Mouse (Mus musculus) cerebellum, adult 2 months (tissue): ENCODE results near the gene Tpm4. TPM values are rescaled to one million over a fixed set of nuclear protein-coding genes. Genes with fewer than 3 reads are reported as not detected.

Source experiments
- DNase-seq, 2 experiments: peaks; one replicate each; pipeline ENCODE4 v3.0.0; 2021
- H3K27ac ChIP-seq: fragments of 200-500 bp; 2 replicates; pipeline ENCODE4 v1.5.1; 2012; ENCODE audit warnings: low read length, control low read depth, inconsistent platforms; ENCODE audit not compliant: insufficient read depth
- H3K27me3 ChIP-seq: fragments of 200-500 bp; 2 replicates; pipeline ENCODE4 v1.6.1; 2012; ENCODE audit warnings: inconsistent platforms, mild to moderate bottlenecking, low read length, moderate library complexity; ENCODE audit not compliant: control insufficient read depth, insufficient read depth
- H3K4me1 ChIP-seq: fragments of 200-500 bp; 2 replicates; pipeline ENCODE4 v1.6.1; 2011; ENCODE audit warnings: low read length; ENCODE audit not compliant: control insufficient read depth, insufficient read depth
- H3K4me3 ChIP-seq: fragments of 200-500 bp; replicated peaks from 2 replicates; pipeline ENCODE3; 2011; ENCODE audit warnings: mild to moderate bottlenecking, low read depth, low read length, control low read depth; ENCODE audit not compliant: insufficient read depth
- CTCF ChIP-seq: fragments of 200-500 bp; IDR thresholded peaks from 2 replicates; pipeline ENCODE4 v1.5.1; 2011; ENCODE audit warnings: low read depth, mild to moderate bottlenecking, control low read depth, low read length, moderate library complexity, borderline replicate concordance; ENCODE audit not compliant: insufficient read depth
- POLR2A ChIP-seq: fragments of 200-500 bp; IDR thresholded peaks from 2 replicates; pipeline ENCODE4 v1.6.1; 2011; ENCODE audit warnings: low read length, control low read depth, borderline replicate concordance; ENCODE audit not compliant: insufficient read depth
- WGBS: fragments of 180-500 bp; shearing (Covaris S2); methylation state at CpG from one replicate; pipeline ENCODE4 v1.1.7; 2018; 5-methylcytosine and 5-hydroxymethylcytosine counted together
- polyA plus RNA-seq: library from polyadenylated mRNA; depleted of rRNA; stranded (reverse); fragments of >200 nt; gene quantifications from 2 replicates; pipeline ENCODE4 v1.2.3, GENCODE M21; 2012

Gene Tpm4
- polyA plus RNA-seq, 1 experiment = 43.5 TPM

GRCm38 (mm10) chr8:72146056-72146455, 11.3 kb downstream of the Tpm4 start:
- DNase-seq = no peak
- no peaks in the 10 kb centered on the region for H3K4me1 ChIP-seq
- H3K27ac ChIP-seq = no peak overlapping the region
- WGBS = 74% methylated on average over 1 of the region's 1 CpGs
- H3K27me3 ChIP-seq = no peaks in the 10 kb centered on the region
- TF ChIP-seq CTCF (no peak), POLR2A (no peak)
- H3K4me3 ChIP-seq = no peak overlapping the region

DNA sequence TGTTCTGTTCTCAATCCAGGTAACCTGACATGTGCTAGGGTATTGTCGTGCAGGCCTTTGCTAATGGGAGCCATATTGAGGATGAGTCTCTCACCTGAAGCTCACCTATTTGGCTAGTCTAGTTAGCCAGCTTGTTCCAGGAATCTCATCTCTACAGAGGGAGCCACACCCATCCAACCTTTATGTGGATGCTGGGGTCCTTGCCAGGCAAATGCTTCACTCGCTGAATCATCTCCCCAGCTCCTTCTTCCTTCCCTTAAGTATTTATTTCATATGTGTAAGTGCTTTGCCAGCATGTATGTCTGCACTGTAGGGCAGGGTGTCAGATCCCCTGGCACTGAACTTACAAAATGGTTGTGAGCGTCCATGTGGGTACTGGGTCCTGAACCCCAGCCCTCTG, 11.8 kb downstream of the Tpm4 start:
- no peak for DNase-seq
- TF ChIP-seq CTCF (no peak), POLR2A (no peak)
- Histone ChIP-seq H3K27ac (no peak overlapping the region), H3K27me3 (no peaks in the 10 kb centered on the region), H3K4me1 (no peaks in the 10 kb centered on the region), H3K4me3 (no peak overlapping the region)
- WGBS = 86% methylated on average over 3 of the region's 3 CpGs

DNA sequence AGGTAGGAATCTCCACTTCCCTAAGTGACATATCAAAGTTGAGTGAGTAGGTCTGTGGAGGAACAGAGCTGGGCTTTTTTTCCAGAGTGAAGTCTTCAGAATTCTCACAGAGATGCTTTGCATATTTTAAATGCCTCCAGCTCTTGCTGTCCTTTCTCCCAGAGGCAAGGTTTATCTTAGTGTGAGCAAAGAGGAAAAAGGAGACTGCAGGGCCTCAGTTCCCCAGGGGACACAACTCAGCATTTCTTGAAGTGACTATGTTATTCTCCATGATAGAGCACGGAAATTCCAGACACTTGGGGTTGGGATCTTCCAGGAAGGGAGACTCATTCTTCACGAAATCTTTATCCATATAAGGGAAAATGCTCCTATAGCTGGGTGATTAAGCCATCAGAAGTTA, 12.5 kb downstream of the Tpm4 start:
- DNase-seq = no peak
- Histone ChIP-seq H3K4me1 (no peaks in the 10 kb centered on the region), H3K27me3 (no peaks in the 10 kb centered on the region), H3K27ac (no peak overlapping the region), H3K4me3 (no peak overlapping the region)
- TF ChIP-seq CTCF (no peak), POLR2A (no peak)
- WGBS = 87% methylated on average over 2 of the region's 2 CpGs

- no peak overlapping the region for H3K27ac ChIP-seq
- no peak for TF ChIP-seq POLR2A
- TF ChIP-seq CTCF = no peak
- no peak overlapping the region for H3K4me3 ChIP-seq
- no peaks in the 10 kb centered on the region for H3K27me3 ChIP-seq
- H3K4me1 ChIP-seq = no peaks in the 10 kb centered on the region
- 97% methylated on average over 1 of the region's 1 CpGs for WGBS
- no peak for DNase-seq
These were observed 14.3 kb downstream of the Tpm4 start for GRCm38 (mm10) chr8:72149056-72149455.

GRCm38 (mm10) chr8:72151418-72152078, 16.8 kb downstream of the Tpm4 start:
- Histone ChIP-seq H3K4me3 (no peak overlapping the region), H3K27me3 (no peaks in the 10 kb centered on the region), H3K4me1 (no peaks in the 10 kb centered on the region), H3K27ac (no peak overlapping the region)
- no peak for DNase-seq
- WGBS = 83% methylated on average over 3 of the region's 3 CpGs
- TF ChIP-seq POLR2A = no peak
- TF ChIP-seq CTCF = no peak

- TF ChIP-seq POLR2A (no peak), CTCF (no peak)
- Histone ChIP-seq H3K27me3 (no peaks in the 10 kb centered on the region), H3K4me3 (no peak overlapping the region), H3K4me1 (no peaks in the 10 kb centered on the region), H3K27ac (no peak overlapping the region)
- no peak for DNase-seq
These were observed 18.6 kb downstream of the Tpm4 start for GRCm38 (mm10) chr8:72153382-72153781.

GRCm38 (mm10) chr8:72158096-72158495, 23.3 kb downstream of the Tpm4 start:
- Histone ChIP-seq H3K4me3 (no peak overlapping the region), H3K27me3 (no peaks in the 10 kb centered on the region), H3K4me1 (peaks cover 10% of the 10 kb centered on the region; the same call in 1 of the 2 replicates), H3K27ac (no peak overlapping the region)
- WGBS = 78% methylated on average over 2 of the region's 2 CpGs
- DNase-seq = no peak
- TF ChIP-seq POLR2A (no peak), CTCF (no peak)

- TF ChIP-seq POLR2A (no peak), CTCF (no peak)
These were observed 24.0 kb downstream of the Tpm4 start for GRCm38 (mm10) chr8:72158726-72159125.

More at GRCm38 (mm10) chr8:72158726-72159125, 24.0 kb downstream of the Tpm4 start:
- Histone ChIP-seq H3K4me3 (no peak overlapping the region), H3K4me1 (peaks cover 10% of the 10 kb centered on the region; the same call in 1 of the 2 replicates), H3K27me3 (no peaks in the 10 kb centered on the region), H3K27ac (no peak overlapping the region)
- no peak for DNase-seq
- 54% methylated on average over 3 of the region's 3 CpGs for WGBS
